Mouse (Mus musculus): Measurements from ENCODE around the gene Dach1.

- no peak for TF ChIP-seq TAL1 (IDR thresholded peaks at IDR 0.05; ENCODE audit: low read length)
- no peak for TF ChIP-seq GATA1 (IDR thresholded peaks at IDR 0.05; ENCODE audit: low read length)
Measured at GRCm38 (mm10) chr14:98095229-98095628, 74.3 kb downstream of the Dach1 start.

Data from erythroblast, embryonic 14.5 days (primary cell).